Mouse (Mus musculus) Patski (cell line): ENCODE results near the gene Cacna1d. TPM values are rescaled to one million over a fixed set of nuclear protein-coding genes. Genes with fewer than 3 reads are reported as not detected.

Experiments used
- ATAC-seq: fragments of 100-300 bp; one replicate; pipeline ENCODE4 v1.8.0; 2021
- CTCF ChIA-PET: fragments of 350-600 bp; sonication (Branson Sonifier 250); formaldehyde crosslinking; loops from one replicate; lab custom pipeline; 2022; ENCODE audit warnings: inconsistent platforms; lab: Charles Lee
- POLR2A ChIA-PET: fragments of 350-600 bp; sonication (Branson Sonifier 250); formaldehyde crosslinking; loops from one replicate; lab custom pipeline; 2022; ENCODE audit warnings: antibody characterized with exemption, inconsistent platforms; lab: Charles Lee
- DNase-seq: peaks from one replicate; pipeline ENCODE4 v3.0.0-alpha.2; 2011; ENCODE audit warnings: low read depth, low spot score
- H3K27me3 ChIP-seq: fragments of 371-371 bp; one replicate; pipeline ENCODE4 v1.5.1; 2021
- CTCF ChIP-seq: fragments of 100-300 bp; IDR thresholded peaks from one replicate; pipeline ENCODE4 v1.5.1; 2021
- in situ Hi-C: fragments of 300-500 bp; cut with MboI; formaldehyde crosslinking; loops from 3 replicates; pipeline ENCODE4 v1.11.1; 2018; ENCODE audit warnings: low pct_unique_long_range_greater_than_20kb, mixed read lengths
- polyA plus RNA-seq: library from polyadenylated mRNA; unstranded; gene quantifications from one replicate; pipeline ENCODE4 v1.2.3, GENCODE M21; 2021

The Cacna1d gene
- polyA plus RNA-seq, 1 experiment from 2014 or later: 0.05 TPM

DNA sequence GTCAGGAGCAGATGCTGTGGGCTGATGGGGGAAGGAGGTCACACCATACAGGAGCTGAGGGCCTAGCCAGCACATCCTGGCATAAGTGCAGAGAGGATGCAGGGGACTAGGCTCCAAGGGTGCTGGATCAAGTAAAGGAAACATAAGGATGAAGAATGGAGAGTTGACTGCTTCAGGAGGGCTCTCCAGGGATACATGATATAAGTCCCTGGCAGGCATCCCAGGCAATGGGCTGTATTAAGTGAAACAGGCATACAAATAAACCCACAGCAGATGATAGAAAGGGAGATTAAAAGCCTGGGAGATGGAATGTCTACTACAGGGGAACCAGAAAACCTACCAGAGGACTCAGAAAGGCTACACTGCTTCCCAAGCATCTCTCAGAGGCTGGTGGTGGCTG is 62.5 kb downstream of the Cacna1d start:
- POLR2A ChIA-PET: no interaction called here
- ATAC-seq (no peak), DNase-seq (no peak)
- no peak for TF ChIP-seq CTCF
- peaks cover 10% of the 10 kb centered on the region for H3K27me3 ChIP-seq
- in situ Hi-C loops: no loop called here
- CTCF ChIA-PET: no interaction called here

DNA sequence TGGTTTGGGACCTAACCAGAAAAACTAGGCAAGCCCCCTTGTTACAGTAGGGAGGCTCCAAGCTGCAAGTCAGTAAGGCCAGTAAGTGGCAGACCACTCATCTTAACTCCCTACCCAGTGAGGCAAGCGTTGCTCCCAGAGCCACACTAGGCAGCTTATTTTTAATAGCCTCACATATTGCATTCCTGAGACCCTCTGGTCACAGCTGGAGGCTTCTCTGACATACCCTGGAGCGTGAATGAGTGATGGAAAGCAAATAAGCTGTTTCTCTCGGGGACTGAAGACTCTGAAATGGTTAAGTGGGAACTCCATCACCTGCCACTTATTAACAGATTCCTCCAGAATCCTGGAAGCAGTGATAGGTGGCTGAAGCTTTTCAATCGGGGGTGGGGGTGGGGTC is 65.4 kb downstream of the Cacna1d start:
- DNase-seq (no peak), ATAC-seq (no peak)
- ChIA-PET CTCF (no interaction called here), POLR2A (no interaction called here)
- H3K27me3 ChIP-seq: peaks cover 20% of the 10 kb centered on the region
- no peak for TF ChIP-seq CTCF
- in situ Hi-C loops: no loop called here

DNA sequence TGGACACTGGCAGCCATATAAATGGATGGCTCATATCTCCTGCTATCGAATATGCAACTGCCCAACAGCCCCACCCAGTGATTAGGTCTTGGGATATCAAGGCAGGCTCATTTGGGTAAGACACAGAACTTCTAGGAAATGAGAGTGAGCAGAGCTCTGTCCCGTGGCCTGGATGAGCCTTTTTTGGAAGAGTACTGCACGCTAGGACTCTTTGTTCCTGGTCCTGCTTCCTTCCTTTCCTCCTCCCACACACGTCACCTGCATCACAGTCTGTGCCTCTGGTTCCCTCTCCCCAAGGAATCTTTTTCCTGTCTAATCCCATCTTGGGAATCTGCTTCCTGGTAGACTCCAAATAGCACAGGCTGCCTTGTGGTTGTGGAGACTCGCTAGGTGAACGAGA is 66.1 kb downstream of the Cacna1d start:
- ATAC-seq: no peak
- in situ Hi-C loops: no loop called here
- CTCF ChIA-PET: no interaction called here

DNA sequence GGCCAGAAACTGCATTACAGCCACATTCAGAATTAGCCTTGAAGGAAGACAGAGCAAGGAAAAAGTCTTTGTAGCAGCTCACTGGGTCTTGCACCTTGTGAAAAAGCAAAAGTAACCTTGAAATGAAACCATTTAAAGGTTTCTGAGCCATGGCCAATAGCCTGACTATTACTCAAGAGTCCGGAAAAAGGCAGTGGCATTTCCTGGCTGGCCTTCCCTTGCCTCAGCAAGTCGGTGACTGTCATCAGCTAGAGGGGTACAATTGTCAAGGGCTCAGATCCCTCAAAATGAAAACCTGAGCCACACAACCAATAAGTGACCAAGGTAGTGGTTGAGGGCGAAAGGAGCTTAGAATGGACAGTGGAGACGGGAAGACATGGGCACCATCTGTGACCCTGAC is 66.6 kb downstream of the Cacna1d start:
- ChIA-PET CTCF (no interaction called here), POLR2A (no interaction called here)
- no peak for DNase-seq
- in situ Hi-C loops: no loop called here
- peaks cover 26% of the 10 kb centered on the region for H3K27me3 ChIP-seq
- ATAC-seq: no peak
- no peak for TF ChIP-seq CTCF

More for the DNA sequence above, 66.1 kb downstream of the Cacna1d start:
- POLR2A ChIA-PET: no interaction called here
- TF ChIP-seq CTCF: no peak
- no peak for DNase-seq
- peaks cover 21% of the 10 kb centered on the region for H3K27me3 ChIP-seq

DNA sequence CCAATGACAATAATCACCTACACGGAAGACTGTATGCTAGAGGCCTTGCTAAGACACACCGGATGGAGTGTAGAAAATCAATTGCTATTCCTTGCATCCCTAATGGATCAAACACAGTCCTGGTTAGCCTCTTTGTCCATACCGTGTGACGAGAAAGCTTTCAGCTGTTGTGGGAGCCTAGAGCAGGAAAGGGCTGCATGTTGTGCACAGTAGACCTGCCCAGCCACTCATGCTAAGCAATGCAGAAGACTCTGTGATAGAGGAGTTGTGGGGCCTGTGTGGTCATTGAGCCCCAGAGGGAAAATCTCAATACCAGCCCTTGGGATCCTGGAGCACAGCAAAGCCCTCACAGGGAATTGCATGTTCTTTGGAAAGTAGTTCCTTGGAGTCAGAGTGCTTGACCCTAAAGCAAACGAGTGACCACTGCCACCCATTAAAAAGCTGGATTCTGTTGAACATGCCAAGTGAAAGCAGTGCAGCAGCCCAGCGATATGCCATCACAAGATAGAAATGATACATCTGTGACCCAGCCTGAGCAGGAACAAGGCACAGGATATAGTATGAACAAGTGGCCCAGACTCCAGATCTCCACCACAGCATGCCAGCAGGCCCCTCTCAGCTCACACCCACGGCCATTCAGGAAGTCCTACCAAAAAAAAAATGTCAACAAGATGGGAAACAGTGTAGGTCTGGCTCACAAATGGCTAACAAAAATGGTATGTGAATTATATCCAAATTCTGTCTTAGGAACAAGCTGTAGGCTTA is 68.7 kb downstream of the Cacna1d start:
- ATAC-seq (no peak), DNase-seq (no peak)
- H3K27me3 ChIP-seq: peaks cover 39% of the 10 kb centered on the region
- in situ Hi-C loops: no loop called here
- ChIA-PET POLR2A (no interaction called here), CTCF (interaction anchor here (1.4 kb wide), 1 partner anchor 11 kb away, joined by 3 read pairs; no protein-coding TSS in a partner anchor)
- no peak for TF ChIP-seq CTCF

DNA sequence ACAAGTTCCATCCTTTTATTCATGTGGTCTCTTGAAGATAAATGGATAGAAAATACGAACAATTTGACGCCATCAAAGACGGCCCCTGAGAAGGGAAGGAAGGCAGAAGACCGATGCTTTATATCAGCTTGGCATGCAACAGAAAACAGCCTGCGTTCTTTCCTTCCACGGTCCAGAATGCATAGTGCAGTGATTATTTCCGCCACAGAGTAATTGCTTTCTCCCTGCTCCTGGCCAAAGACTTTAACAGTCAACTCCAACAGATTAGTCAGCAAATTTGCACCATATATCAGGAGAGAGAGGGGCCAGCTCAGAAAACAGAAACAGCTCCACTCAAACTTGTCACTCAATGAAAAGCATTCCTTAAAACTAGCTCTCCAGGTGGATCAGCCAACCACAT is 71.8 kb downstream of the Cacna1d start:
- CTCF ChIA-PET: interaction anchor here (0.7 to 1.4 kb wide), 2 partner anchors 12 to 16 kb away, joined by 3 read pairs; no protein-coding TSS in a partner anchor
- DNase-seq (no peak), ATAC-seq (no peak)
- in situ Hi-C loops: no loop called here
- POLR2A ChIA-PET: no interaction called here
- H3K27me3 ChIP-seq: peaks cover 42% of the 10 kb centered on the region
- TF ChIP-seq CTCF: no peak

DNA sequence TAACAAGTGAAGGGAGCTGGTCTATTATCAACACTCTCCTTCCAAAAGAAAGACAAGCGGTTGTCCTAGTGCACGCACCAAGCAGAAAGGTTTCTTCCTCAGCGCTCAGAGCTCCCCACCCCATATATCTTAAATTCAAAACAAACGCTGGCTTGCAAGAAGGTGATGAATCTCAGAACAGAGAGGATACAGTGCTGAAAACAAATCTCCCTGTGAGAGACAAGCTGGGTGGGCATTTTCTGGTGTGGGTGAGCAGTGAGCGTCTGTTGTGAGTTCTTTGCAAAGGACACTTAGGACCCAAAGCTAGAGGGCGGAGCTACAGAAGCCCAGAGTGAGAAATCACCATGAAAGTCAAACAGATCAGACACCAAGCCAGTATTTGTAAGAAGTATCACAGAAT is 72.2 kb downstream of the Cacna1d start:
- peaks cover 42% of the 10 kb centered on the region for H3K27me3 ChIP-seq
- no peak for TF ChIP-seq CTCF
- ChIA-PET POLR2A (no interaction called here), CTCF (interaction anchor here (1.4 kb wide), 1 partner anchor 12 kb away, joined by 3 read pairs; no protein-coding TSS in a partner anchor)
- ATAC-seq (no peak), DNase-seq (no peak)
- in situ Hi-C loops: no loop called here

DNA sequence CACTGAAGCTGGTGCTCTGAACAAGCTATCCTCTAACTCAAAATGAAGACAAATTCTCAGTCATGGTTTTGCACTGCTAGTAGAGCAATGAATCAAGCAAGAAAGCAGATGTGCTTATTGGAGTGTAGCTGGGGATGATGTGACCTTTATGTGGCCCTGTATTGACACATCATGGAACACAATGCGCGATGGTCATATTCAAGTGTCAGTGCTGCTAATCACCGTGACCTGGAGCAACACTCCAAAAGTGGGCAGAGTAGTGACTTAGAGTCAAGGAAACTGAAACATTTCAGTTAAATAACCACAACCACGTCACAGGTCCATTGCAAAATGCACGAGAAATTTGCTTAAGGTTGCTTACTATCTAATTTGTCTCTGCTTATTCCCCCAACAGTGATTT is 75.4 kb downstream of the Cacna1d start:
- ATAC-seq: no peak
- ChIA-PET CTCF (no interaction called here), POLR2A (no interaction called here)
- DNase-seq: no peak
- in situ Hi-C loops: no loop called here
- H3K27me3 ChIP-seq: peaks cover 29% of the 10 kb centered on the region
- TF ChIP-seq CTCF: no peak

DNA sequence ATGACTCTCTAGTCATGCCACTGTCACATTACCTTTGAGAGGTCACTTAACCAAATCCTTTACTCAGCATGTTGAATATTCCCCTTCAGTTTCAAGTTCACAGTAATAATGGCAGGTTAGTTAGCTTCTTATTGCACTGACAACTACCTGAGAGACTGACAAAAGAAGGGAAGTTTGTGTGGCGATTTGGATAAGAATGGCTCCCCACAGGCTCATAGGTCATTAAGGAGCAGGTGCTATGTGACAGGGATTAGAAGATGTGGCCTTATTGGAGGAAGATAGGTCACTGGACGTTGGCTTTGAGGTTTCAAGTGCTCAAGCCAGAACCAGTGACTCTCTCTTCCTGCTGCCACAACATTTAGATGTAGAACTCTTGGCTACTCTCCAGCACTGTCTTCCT is 77.1 kb downstream of the Cacna1d start:
- ChIA-PET POLR2A (interaction anchor here (0.5 kb wide), 1 partner anchor 198 kb away, joined by 3 read pairs; no protein-coding TSS in a partner anchor), CTCF (no interaction called here)
- in situ Hi-C loops: no loop called here
- no peak for ATAC-seq
- TF ChIP-seq CTCF: no peak
- peaks cover 23% of the 10 kb centered on the region for H3K27me3 ChIP-seq
- DNase-seq: no peak

DNA sequence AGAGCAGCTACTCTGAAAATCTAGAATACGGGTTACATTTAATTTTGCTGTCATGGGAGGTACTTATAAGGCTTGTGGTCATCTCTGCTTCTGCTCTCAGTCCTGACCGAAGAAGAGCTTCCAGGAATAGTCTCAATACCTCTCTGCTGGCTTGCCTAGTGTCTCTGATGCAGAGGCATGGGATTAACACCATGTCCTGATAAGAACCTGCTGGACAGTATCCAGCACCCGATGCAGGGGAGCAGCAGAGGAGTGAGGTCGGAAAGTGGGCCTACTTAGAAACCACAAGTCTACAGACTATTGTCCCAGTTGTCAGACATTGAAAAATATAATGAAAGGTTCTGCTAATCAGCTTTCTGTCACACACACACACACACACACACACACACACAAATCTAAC is 81.9 kb downstream of the Cacna1d start:
- ATAC-seq: no peak
- DNase-seq: no peak
- in situ Hi-C loops: no loop called here
- ChIA-PET CTCF (no interaction called here), POLR2A (no interaction called here)
- H3K27me3 ChIP-seq: peaks cover 31% of the 10 kb centered on the region
- TF ChIP-seq CTCF: no peak

DNA sequence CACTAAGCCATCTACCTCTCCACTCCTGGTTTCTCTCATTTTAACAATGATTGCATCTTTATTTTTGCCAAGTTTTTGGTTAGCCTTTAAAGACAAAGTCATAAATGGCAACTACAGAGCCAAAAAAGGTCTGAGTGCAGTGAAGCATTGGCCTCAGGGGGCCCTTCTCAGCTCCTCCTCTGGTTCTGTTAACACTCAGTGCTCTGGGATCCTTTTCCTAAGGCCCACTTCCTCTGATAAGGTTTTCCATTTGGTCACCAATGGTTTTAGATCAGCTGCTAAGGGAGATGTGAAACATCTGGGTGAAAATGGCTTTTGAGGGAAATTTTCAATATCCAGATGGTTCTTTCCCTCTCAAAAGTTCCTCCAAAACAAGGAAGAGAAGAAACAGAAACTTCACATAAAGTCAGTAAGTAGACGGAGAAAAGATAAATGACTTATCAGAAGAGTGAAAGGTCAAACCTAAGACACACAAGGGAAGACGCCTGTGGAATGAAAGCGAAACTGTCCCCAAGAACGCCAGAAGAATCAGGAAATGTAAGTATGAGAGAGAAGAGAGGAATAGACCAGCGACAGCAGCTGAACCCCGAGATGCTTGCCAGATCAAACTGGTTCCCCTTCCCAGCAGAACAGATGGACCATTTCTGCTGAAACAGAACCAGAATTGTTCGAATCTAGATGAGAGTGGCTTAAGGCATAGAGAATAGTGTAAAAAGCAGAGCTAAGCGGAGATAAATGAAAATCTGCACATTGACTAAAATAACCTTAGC is 85.6 kb downstream of the Cacna1d start:
- DNase-seq (no peak), ATAC-seq (no peak)
- POLR2A ChIA-PET: no interaction called here
- CTCF ChIA-PET: no interaction called here
- TF ChIP-seq CTCF: no peak
- in situ Hi-C loops: no loop called here
- H3K27me3 ChIP-seq: peaks cover 27% of the 10 kb centered on the region
